Mouse (Mus musculus) hindbrain, embryonic 13.5 days (tissue): ENCODE results near the gene Pfkl. TPM values are rescaled to one million over a fixed set of nuclear protein-coding genes. Genes with fewer than 3 reads are reported as not detected.
A peak's percentile ranks its signal among the peaks of the same experiment; 100 is the strongest.

ENCODE experiments used
- ATAC-seq: fragments of 200-750 bp; cut with Nextera tagmentation; 2 replicates; pipeline ENCODE4 v1.8.0; 2017; ENCODE audit warnings: moderate TSS enrichment; ENCODE audit not compliant: low FRiP score
- H3K27ac ChIP-seq: fragments of 300-500 bp; sonication (generic); 2 replicates; pipeline ENCODE4 v1.5.1; 2015; ENCODE audit warnings: inconsistent platforms, mild to moderate bottlenecking, moderate library complexity
- H3K27me3 ChIP-seq: fragments of 300-500 bp; sonication (generic); 2 replicates; pipeline ENCODE4 v1.6.1; 2015; ENCODE audit warnings: mild to moderate bottlenecking, inconsistent platforms
- H3K36me3 ChIP-seq: fragments of 300-500 bp; sonication (generic); 2 replicates; pipeline ENCODE4 v1.6.1; 2015; ENCODE audit warnings: mild to moderate bottlenecking, inconsistent platforms
- H3K4me1 ChIP-seq: fragments of 300-500 bp; sonication (generic); replicated peaks from 2 replicates; pipeline ENCODE4 v1.6.1; 2015; ENCODE audit warnings: inconsistent platforms
- H3K4me2 ChIP-seq: fragments of 300-500 bp; sonication (generic); 2 replicates; pipeline ENCODE4 v1.6.1; 2015; ENCODE audit warnings: inconsistent platforms, mild to moderate bottlenecking, moderate library complexity
- H3K4me3 ChIP-seq: fragments of 300-500 bp; sonication (generic); 2 replicates; pipeline ENCODE4 v1.5.1; 2015; ENCODE audit warnings: mild to moderate bottlenecking, inconsistent platforms
- H3K9ac ChIP-seq: fragments of 300-500 bp; sonication (generic); 2 replicates; pipeline ENCODE4 v1.6.1; 2015; ENCODE audit warnings: mild to moderate bottlenecking, inconsistent platforms
- H3K9me3 ChIP-seq: fragments of 300-500 bp; sonication (generic); 2 replicates; pipeline ENCODE4 v1.6.1; 2016; ENCODE audit warnings: inconsistent platforms
- WGBS: fragments of 180-500 bp; shearing (Covaris S2); methylation state at CpG from one replicate; pipeline ENCODE4 v1.1.7; 2015; 5-methylcytosine and 5-hydroxymethylcytosine counted together
- polyA plus RNA-seq: library from polyadenylated mRNA; unstranded; fragments of >200 nt; fragmentation: Nextera tagmentation; extraction: Ambion mirVana; gene quantifications from 2 replicates; pipeline ENCODE4 v1.2.1, GENCODE M21; 2015

Pfkl gene
- polyA plus RNA-seq, 1 experiment from 2014 or later, result 107 TPM

GRCm38 (mm10) chr10:77978351-77979350, 31.2 kb downstream of the Pfkl start, which contains the start of gene 1810043G02Rik:
1810043G02Rik (plus strand) TSS chr10:77978524.
- Histone ChIP-seq H3K27me3 (no peaks in the 10 kb centered on the region), H3K36me3 (peaks cover 31% of the 10 kb centered on the region), H3K27ac (peak within 1 kb of the TSS; percentile 86), H3K4me2 (peak within 1 kb of the TSS; percentile 67), H3K9ac (peak within 1 kb of the TSS; percentile 85), H3K4me3 (peak within 1 kb of the TSS; percentile 65), H3K4me1 (peaks cover 19% of the 10 kb centered on the region), H3K9me3 (no peaks in the 10 kb centered on the region)
- peak; percentile 96 for ATAC-seq
- whole genome bisulfite sequencing, result under 1% methylated on average over 57 of the region's 57 CpGs

DNA sequence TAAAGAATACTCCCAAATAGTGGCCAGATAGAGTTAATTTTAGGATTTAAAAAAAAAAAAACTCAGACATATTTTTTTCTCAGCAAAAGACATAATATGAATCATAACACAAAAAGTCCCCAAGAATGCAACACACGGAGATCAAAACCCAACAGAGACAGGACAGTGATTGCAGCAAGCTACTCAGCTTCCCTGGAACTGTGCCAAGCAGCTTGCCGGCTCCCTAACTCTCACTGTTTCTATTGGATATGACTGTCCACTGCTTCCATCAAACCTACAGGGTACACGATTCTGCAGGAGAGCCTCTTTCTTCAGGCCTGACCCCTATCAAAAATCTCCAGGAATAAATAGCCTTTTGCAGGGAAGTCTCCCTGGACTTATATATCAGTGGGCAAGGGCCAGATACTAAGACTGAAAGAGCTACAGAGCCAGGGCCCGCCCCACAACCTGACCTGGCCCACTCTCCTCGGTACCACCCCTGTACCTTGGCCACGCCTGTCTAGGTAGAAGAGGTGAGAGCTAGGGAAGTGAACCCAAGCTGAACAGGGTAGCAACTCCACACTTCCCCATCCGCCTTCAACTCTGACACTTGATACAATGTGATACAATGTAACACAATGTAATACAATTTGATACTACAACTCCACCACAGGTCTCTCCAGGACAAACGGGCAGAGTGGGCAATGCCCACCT, 33.3 kb downstream of the Pfkl start:
- 74% methylated on average over 8 of the region's 8 CpGs for WGBS

DNA sequence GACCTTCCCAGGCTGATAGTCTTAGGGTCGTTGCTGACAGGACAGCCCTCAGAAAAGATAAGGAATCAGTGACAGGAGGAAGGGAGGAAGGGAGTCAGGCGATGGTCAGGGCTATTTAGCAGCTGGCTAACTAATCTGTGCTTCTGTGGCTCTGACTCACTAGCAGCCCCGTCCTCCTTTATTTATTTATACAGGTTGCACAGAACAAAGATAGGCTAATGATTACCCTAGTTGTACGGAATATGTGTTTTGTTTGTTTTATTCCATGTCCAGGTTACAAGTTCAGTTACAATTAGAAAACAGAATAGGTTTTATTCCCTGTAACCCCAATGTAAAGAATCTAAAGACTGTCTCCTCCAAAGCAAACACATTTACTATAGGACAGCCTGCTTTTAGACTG, 34.2 kb downstream of the Pfkl start:
- no peak overlapping the region for H3K9ac ChIP-seq
- peaks cover 19% of the 10 kb centered on the region for H3K4me1 ChIP-seq
- H3K4me2 ChIP-seq, result no peak overlapping the region
- ATAC-seq, result no peak
- WGBS, result 49% methylated on average over 4 of the region's 4 CpGs
- peaks cover 10% of the 10 kb centered on the region for H3K36me3 ChIP-seq
- no peak overlapping the region for H3K4me3 ChIP-seq
- no peaks in the 10 kb centered on the region for H3K9me3 ChIP-seq
- H3K27me3 ChIP-seq, result peaks cover under 1% of the 10 kb centered on the region; the same call in 1 of the 2 replicates
- no peak overlapping the region for H3K27ac ChIP-seq

More for the DNA sequence above, 33.3 kb downstream of the Pfkl start:
- Histone ChIP-seq H3K9me3 (no peaks in the 10 kb centered on the region), H3K4me1 (peaks cover 19% of the 10 kb centered on the region), H3K27ac (no peak overlapping the region), H3K27me3 (no peaks in the 10 kb centered on the region), H3K9ac (no peak overlapping the region), H3K4me2 (no peak overlapping the region), H3K4me3 (no peak overlapping the region), H3K36me3 (peaks cover 18% of the 10 kb centered on the region)
- no peak for ATAC-seq

DNA sequence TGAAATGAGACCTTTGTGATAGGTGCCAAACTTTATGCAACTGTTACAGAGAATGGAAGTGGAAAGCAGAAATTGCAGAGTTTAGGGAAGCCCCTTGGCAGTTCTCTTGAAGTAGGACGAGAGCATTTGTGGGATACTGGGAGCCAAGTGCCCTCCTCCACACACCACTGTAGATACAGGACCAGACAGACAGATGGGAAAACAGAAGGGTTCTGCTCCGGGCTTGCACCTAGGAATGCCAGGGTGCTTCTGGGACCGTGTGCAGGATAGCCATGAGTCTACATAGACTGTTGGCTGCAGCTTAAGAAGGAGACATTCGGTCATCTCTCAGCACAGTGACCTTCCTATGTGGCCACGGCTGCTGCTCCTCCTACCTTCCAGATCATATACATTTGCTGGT, 35.1 kb downstream of the Pfkl start:
- Histone ChIP-seq H3K36me3 (0 out of 2 replicates have a peak, but pooled peaks cover 1% of the 10 kb centered on the region), H3K27ac (no peak overlapping the region), H3K9ac (no peak overlapping the region), H3K9me3 (no peaks in the 10 kb centered on the region), H3K4me1 (peaks cover 18% of the 10 kb centered on the region), H3K27me3 (peaks cover 8% of the 10 kb centered on the region), H3K4me3 (no peak overlapping the region), H3K4me2 (no peak overlapping the region)
- 74% methylated on average over 5 of the region's 5 CpGs for WGBS
- no peak for ATAC-seq

DNA sequence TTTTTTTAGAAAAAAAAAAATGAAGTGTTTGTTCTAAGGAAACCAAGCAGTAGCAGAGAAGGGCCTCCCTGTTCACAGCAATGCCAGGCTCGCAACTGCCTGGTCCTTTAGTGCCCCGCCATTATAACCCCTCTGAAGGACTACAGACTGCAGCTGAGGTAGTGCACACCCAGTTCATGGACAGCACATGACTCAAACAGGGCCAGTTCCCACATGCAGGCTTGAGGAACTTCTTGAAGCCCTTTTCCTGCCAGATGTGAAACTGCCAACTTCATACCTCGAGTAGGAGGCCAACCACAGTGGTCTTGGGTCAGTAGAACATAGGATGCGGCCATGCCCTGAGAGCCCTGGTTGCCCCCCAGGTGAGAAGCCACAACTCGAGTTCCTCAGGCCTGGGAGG, 35.6 kb downstream of the Pfkl start:
- H3K27ac ChIP-seq, result no peak overlapping the region
- H3K9ac ChIP-seq, result no peak overlapping the region
- peaks cover 17% of the 10 kb centered on the region for H3K4me1 ChIP-seq
- H3K4me2 ChIP-seq, result no peak overlapping the region
- WGBS, result 77% methylated on average over 5 of the region's 5 CpGs
- peaks cover 12% of the 10 kb centered on the region for H3K27me3 ChIP-seq
- no peak overlapping the region for H3K4me3 ChIP-seq
- no peak for ATAC-seq
- no peaks in the 10 kb centered on the region for H3K9me3 ChIP-seq
- no peaks in the 10 kb centered on the region for H3K36me3 ChIP-seq

DNA sequence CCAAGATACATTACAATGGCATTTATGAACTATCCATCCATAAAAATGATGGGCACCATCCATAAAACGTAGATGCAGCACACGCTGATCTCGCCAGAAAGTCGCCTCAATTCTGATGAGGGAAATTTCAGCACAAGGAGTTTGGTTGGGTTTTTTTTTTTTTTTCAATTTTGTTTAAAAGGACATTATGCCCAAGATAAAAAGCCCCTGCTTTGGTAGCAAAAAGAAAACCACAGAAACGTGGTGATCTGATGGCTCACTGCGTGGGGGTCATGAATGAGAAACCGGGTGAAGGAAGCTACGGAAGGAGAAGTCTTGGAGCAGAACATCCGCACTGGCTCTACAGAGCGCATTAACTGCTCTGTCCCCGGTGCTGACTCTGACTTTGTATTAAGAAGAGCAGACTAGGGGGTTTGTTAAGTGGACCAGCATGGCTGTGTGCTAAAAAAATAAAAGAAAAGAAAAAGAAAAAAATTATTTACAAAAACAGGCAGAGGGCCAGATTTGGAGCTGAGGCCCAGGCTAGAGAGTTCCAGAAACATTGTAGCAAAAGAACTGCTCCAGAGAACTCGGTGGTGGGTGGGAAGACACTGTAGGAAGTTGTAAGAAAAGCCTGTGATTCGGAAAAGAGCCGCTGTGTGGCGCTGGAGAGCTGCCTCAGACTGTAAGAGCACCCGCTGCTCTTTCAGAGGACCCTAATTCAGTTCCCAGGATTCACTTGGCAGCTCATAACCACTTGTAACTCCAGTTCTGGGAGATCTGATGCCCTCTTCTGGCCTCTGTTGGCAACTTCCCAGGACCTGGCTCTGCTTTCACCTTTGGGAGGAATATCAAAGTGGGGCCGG, 38.0 kb downstream of the Pfkl start:
- Histone ChIP-seq H3K36me3 (no peaks in the 10 kb centered on the region), H3K4me2 (no peak overlapping the region), H3K9ac (no peak overlapping the region), H3K4me3 (no peak overlapping the region), H3K9me3 (no peaks in the 10 kb centered on the region), H3K27ac (0 out of 2 replicates have a peak overlapping the region, but pooled peaks have one; percentile 18), H3K4me1 (peaks cover 13% of the 10 kb centered on the region), H3K27me3 (peaks cover 33% of the 10 kb centered on the region)
- ATAC-seq, result no peak
- WGBS, result 60% methylated on average over 17 of the region's 17 CpGs

DNA sequence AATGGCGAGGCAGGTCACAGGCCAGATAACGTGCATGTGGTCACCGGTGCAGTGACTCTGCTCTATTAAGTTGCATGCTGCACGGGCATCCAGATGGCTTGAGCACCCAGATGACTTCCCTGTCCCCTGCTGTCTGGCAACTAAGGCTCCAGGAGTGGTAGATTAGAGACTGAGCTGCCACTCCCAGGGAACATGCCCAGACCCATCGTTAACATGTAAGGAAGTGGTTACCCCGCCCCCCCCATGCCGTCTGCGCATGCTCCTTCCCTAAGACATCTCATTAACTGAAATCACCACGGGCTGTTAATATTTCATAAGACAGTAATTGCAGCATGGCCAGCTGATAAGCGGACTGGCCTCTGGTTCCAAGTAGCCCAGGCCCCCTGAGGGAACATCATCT, 38.7 kb downstream of the Pfkl start:
- Histone ChIP-seq H3K36me3 (no peaks in the 10 kb centered on the region), H3K4me2 (no peak overlapping the region), H3K4me1 (peaks cover 13% of the 10 kb centered on the region), H3K4me3 (no peak overlapping the region), H3K9ac (no peak overlapping the region), H3K27me3 (peaks cover 36% of the 10 kb centered on the region), H3K9me3 (no peaks in the 10 kb centered on the region), H3K27ac (peak overlapping the region; percentile 18; the same call in 1 of the 2 replicates)
- no peak for ATAC-seq
- WGBS, result 81% methylated on average over 10 of the region's 10 CpGs

DNA sequence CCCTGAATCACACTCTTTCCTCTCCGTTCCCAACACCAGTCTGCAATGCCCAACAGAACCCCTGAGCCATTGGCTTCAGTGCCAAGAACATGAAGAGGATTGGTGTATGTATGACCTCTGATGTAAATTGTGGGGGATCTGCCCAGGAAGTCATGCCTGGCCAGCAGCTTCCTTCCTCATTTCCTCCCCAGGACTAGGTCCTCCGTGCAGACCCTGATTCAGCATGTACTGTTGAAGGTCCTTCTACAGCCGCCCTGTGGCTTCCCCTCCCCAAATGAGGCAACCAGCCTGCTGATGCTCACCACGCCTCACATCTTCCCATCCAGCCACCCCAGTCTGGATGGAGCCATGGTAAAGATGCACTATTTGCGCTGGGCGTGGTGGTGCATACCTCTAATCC, 39.4 kb downstream of the Pfkl start, which contains the start of gene Trpm2:
Gene Trpm2, minus strand, starts transcription at position 83 of the 400 bp plus-strand sequence.
- WGBS, result 92% methylated on average over 6 of the region's 6 CpGs
- Histone ChIP-seq H3K4me1 (peaks cover 13% of the 10 kb centered on the region), H3K36me3 (no peaks in the 10 kb centered on the region), H3K4me3 (peak within 1 kb of the TSS; percentile 44), H3K27me3 (peaks cover 36% of the 10 kb centered on the region), H3K9ac (peak within 1 kb of the TSS; percentile 68), H3K27ac (peak within 1 kb of the TSS; percentile 18; the same call in 1 of the 2 replicates), H3K4me2 (peak within 1 kb of the TSS; percentile 76), H3K9me3 (no peaks in the 10 kb centered on the region)
- ATAC-seq, result no peak

GRCm38 (mm10) chr10:77969973-77970325, 39.9 kb downstream of the Pfkl start:
- Histone ChIP-seq H3K4me3 (peak overlapping the region; percentile 44), H3K27me3 (peaks cover 36% of the 10 kb centered on the region), H3K4me1 (peaks cover 13% of the 10 kb centered on the region), H3K36me3 (no peaks in the 10 kb centered on the region), H3K9me3 (no peaks in the 10 kb centered on the region), H3K9ac (peak overlapping the region; percentile 68), H3K27ac (no peak overlapping the region), H3K4me2 (peak overlapping the region; percentile 76)
- peak; percentile 11 for ATAC-seq
- 14% methylated on average over 8 of the region's 8 CpGs for WGBS

GRCm38 (mm10) chr10:77969274-77969972, 40.5 kb downstream of the Pfkl start:
- Histone ChIP-seq H3K9me3 (no peaks in the 10 kb centered on the region), H3K4me3 (peak overlapping the region; percentile 44), H3K4me2 (peak overlapping the region; percentile 76), H3K9ac (peak overlapping the region; percentile 68), H3K4me1 (peaks cover 13% of the 10 kb centered on the region), H3K27ac (no peak overlapping the region), H3K36me3 (no peaks in the 10 kb centered on the region), H3K27me3 (peaks cover 36% of the 10 kb centered on the region)
- WGBS, result 8% methylated on average over 26 of the region's 26 CpGs
- ATAC-seq, result peak; percentile 84

- ATAC-seq, result no peak
- Histone ChIP-seq H3K9me3 (no peaks in the 10 kb centered on the region), H3K4me3 (no peak overlapping the region), H3K9ac (no peak overlapping the region), H3K27ac (no peak overlapping the region), H3K27me3 (peaks cover 20% of the 10 kb centered on the region), H3K4me2 (no peak overlapping the region), H3K36me3 (no peaks in the 10 kb centered on the region), H3K4me1 (peaks cover 3% of the 10 kb centered on the region; the same call in 1 of the 2 replicates)
- 78% methylated on average over 6 of the region's 6 CpGs for WGBS
These were observed 45.9 kb downstream of the Pfkl start for GRCm38 (mm10) chr10:77963971-77964370.
